16 mouse cellular contexts compared by ENCODE assay signal in genomic region chr12:88839724-88840123, GRCm38 (mm10).
"Had no signal": no experiment of that assay in that cellular context is flagged by ENCODE, and none has a peak within 500 bp of the region (broad histone marks: within the 10 kb centered on the region; RNA-seq: fewer than 3 reads in every experiment).

No protein-coding gene starts in this region.

- DNase-seq: heart, postnatal 10 days; heart, postnatal 14 days; heart, postnatal 36 days; heart, postnatal 4 days; kidney, adult 11 months; kidney, adult 18-20 months; kidney, adult 2 months; kidney, adult 8-10 months; kidney, adult 9 months; kidney, postnatal 10 days; kidney, postnatal 14 days; kidney, postnatal 25 days; kidney, postnatal 36 days; kidney, postnatal 4 days; layer of hippocampus, adult 9-11 months; layer of hippocampus, postnatal 36 days had no signal
